Mouse (Mus musculus): ENCODE data around the gene Slc26a10.

- no peak for TF ChIP-seq CTCF (IDR thresholded peaks at IDR 0.05; ENCODE audit: low read depth, low read length)
- TF ChIP-seq GATA1 (IDR thresholded peaks at IDR 0.05; ENCODE audit: borderline replicate concordance, low read length), result no peak
Observed at GRCm38 (mm10) chr10:127145303-127145702, 35.1 kb downstream of the Slc26a10 start.

All from G1E (cell line).